In the genomic region with DNA sequence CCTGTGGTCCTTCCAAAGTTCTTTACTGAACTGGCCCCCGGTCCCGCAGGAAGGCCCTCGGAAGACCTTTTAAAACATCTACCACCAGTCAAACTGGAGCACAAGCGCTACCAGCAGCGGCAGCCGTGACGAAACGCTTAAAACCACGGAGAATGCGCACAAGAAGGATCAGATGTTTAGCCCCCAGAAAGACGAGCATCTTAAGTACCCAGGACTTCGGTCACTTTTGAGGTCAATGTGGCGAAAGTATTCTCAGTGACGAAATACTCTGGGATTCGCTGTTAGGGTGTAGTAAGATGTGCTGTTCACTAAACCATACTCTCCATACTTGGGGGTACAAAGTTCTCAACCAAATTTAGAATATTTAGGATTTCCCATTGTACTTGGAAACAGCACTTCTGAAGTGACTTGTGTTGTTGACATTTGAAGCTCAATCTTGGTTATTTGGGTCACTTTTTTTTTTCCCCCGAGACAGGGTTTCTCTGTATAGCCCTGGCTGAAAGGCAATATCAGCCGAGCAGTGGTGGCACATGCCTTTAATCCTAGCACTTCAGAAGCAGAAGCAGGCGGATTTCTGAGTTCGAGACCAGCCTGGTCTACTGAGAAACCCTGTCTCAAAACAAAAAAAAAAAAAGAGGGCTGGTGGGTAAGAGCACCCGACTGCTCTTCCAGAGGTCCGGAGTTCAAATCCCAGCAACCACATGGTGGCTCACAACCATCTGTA, we compare ENCODE assay signal across 8 mouse cellular contexts. TPM values are rescaled to one million over a fixed set of nuclear protein-coding genes. Genes with fewer than 3 reads are reported as not detected.
DNase-seq lines count a peak whose midpoint lies in the region; ATAC-seq and TF ChIP-seq lines count a peak whose summit lies in the region.

No protein-coding gene starts in this region.

- WGBS in spleen, adult 2 months = 9% methylated on average over 21 of the region's 21 CpGs
- WGBS in limb, embryonic 14.5 days = 14% methylated on average over 21 of the region's 21 CpGs
- 16% methylated on average over 21 of the region's 21 CpGs for WGBS in neural tube, embryonic 15.5 days

- TF ChIP-seq POLR2A in spleen, adult 2 months (IDR thresholded peaks at IDR 0.05; ENCODE audit: low read depth, low read length) = no peak
- no peak for TF ChIP-seq POLR2A in limb, embryonic 14.5 days (IDR thresholded peaks at IDR 0.05; ENCODE audit: borderline replicate concordance, extremely low read depth, insufficient read depth, insufficient read length)

- no peaks in the 10 kb centered on the region for H3K27me3 ChIP-seq in spleen, adult 2 months (ENCODE audit: control insufficient read depth, insufficient read depth, low read length)
- no peaks in the 10 kb centered on the region for H3K27me3 ChIP-seq in limb, embryonic 14.5 days (ENCODE audit: control insufficient read depth, insufficient read depth, low read length)
- H3K27me3 ChIP-seq in neural tube, embryonic 15.5 days (replicated peaks) = no peaks in the 10 kb centered on the region

- TF ChIP-seq CTCF in spleen, adult 2 months (IDR thresholded peaks at IDR 0.05; ENCODE audit: extremely low read depth, insufficient read depth, insufficient read length, insufficient replicate concordance) = no peak

- peak overlapping the region; percentile 61 for H3K4me2 ChIP-seq in limb, embryonic 14.5 days (replicated peaks; ENCODE audit: low read depth, low read length, severe bottlenecking)
- peak overlapping the region; percentile 86 for H3K4me2 ChIP-seq in neural tube, embryonic 15.5 days

- peak overlapping the region; percentile 77 for H3K9ac ChIP-seq in limb, embryonic 14.5 days (ENCODE audit: low read depth, low read length, severe bottlenecking)
- peak overlapping the region; percentile 96 for H3K9ac ChIP-seq in neural tube, embryonic 15.5 days (replicated peaks)

- no peaks in the 10 kb centered on the region for H3K9me3 ChIP-seq in limb, embryonic 14.5 days (ENCODE audit: control insufficient read depth, low read length)
- H3K9me3 ChIP-seq in neural tube, embryonic 15.5 days (replicated peaks) = no peaks in the 10 kb centered on the region

- H3K36me3 ChIP-seq in spleen, adult 2 months (ENCODE audit: control insufficient read depth, insufficient read depth, low read length) = no peaks in the 10 kb centered on the region
- H3K36me3 ChIP-seq in limb, embryonic 14.5 days (ENCODE audit: control insufficient read depth, insufficient read depth, low read length) = no peaks in the 10 kb centered on the region
- no peaks in the 10 kb centered on the region for H3K36me3 ChIP-seq in neural tube, embryonic 15.5 days

- no peak for DNase-seq in spleen, adult 2 months (ENCODE audit: low read depth in 1 of 2, low spot score in 2 of 2)
- DNase-seq in spleen, postnatal 14 days (ENCODE audit: low spot score in 2 of 2) = no peak
- no peak for DNase-seq in limb, embryonic 14.5 days (ENCODE audit: low spot score)
- no peak for DNase-seq in right cerebral cortex, postnatal 14 days
- DNase-seq in cerebellum, postnatal 25 days = no peak
- no peak for DNase-seq in layer of hippocampus, postnatal 36 days

- no peaks in the 10 kb centered on the region for H3K4me1 ChIP-seq in spleen, adult 2 months (ENCODE audit: control insufficient read depth, insufficient read depth, insufficient read length)
- H3K4me1 ChIP-seq in limb, embryonic 14.5 days (ENCODE audit: control insufficient read depth, insufficient read depth, low read length) = no peaks in the 10 kb centered on the region; the same call in 1 of the 2 replicates
- peaks cover 10% of the 10 kb centered on the region for H3K4me1 ChIP-seq in neural tube, embryonic 15.5 days

- peak overlapping the region; percentile 80 for H3K4me3 ChIP-seq in spleen, adult 2 months (ENCODE audit: extremely low read depth, insufficient read depth, insufficient read length)
- peak overlapping the region; percentile 77 for H3K4me3 ChIP-seq in limb, embryonic 14.5 days (replicated peaks; ENCODE audit: low read length)
- H3K4me3 ChIP-seq in neural tube, embryonic 15.5 days (replicated peaks) = peak overlapping the region; percentile 97

- peak overlapping the region; percentile 36; the same call in 1 of the 2 replicates for H3K27ac ChIP-seq in spleen, adult 2 months (ENCODE audit: insufficient read depth, low read length)
- H3K27ac ChIP-seq in limb, embryonic 14.5 days (replicated peaks; ENCODE audit: low read depth, low read length) = 0 out of 2 replicates have a peak overlapping the region, but pooled peaks have one; percentile 22
- H3K27ac ChIP-seq in neural tube, embryonic 15.5 days (replicated peaks) = peak overlapping the region; percentile 86

- ATAC-seq in erythroblast, adult 5-6 weeks (replicated peaks; ENCODE audit: low FRiP score, poor library complexity, severe bottlenecking) = peak; percentile 66
- ATAC-seq in limb, embryonic 14.5 days (ENCODE audit: low FRiP score, low read depth) = peak; percentile 19; the same call in 1 of the 2 replicates
- peak; percentile 23 for ATAC-seq in neural tube, embryonic 15.5 days (ENCODE audit: low FRiP score)

RNA-seq across cellular contexts. Expression of a gene that starts 6.3 kb away (rescaled TPM):
- 2.8 and 4.1 TPM in 2 replicates for polyA plus RNA-seq in spleen, adult 2 months (2012; rRNA removed)
- total RNA-seq in erythroblast, adult 5-6 weeks (2015; ENCODE audit: low replicate concordance) = 0.63 TPM in 1 of 2 replicates, not detected in the other
- 2.5 and 5.6 TPM in 2 replicates for total RNA-seq in erythroblast, adult 5-6 weeks (2017; ENCODE audit: low replicate concordance)
- polyA plus RNA-seq in limb, embryonic 14.5 days (2012; rRNA removed) = 5.9 and 6.3 TPM in 2 replicates
- polyA plus RNA-seq in limb, embryonic 14.5 days (2014; fragmentation: Nextera tagmentation; extraction: Ambion mirVana) = 9.0 and 9.2 TPM in 2 replicates
- 10.6 and 14.5 TPM in 2 replicates for polyA plus RNA-seq in neural tube, embryonic 15.5 days (2015; fragmentation: Nextera tagmentation; extraction: Ambion mirVana)
- 10 to 100 TPM; 21.2 to 25.8 TPM for total RNA-seq in layer of hippocampus, postnatal 36 days (2021)

RNA-seq across cellular contexts. Expression of a gene that starts 12.9 kb away (rescaled TPM):
- 6.3 and 10.7 TPM in 2 replicates for polyA plus RNA-seq in spleen, adult 2 months (2012; rRNA removed)
- 1.9 TPM in 1 of 2 replicates, not detected in the other for total RNA-seq in erythroblast, adult 5-6 weeks (2015; ENCODE audit: low replicate concordance)
- 0.70 and 3.7 TPM in 2 replicates for total RNA-seq in erythroblast, adult 5-6 weeks (2017; ENCODE audit: low replicate concordance)
- 7.0 and 8.0 TPM in 2 replicates for polyA plus RNA-seq in limb, embryonic 14.5 days (2012; rRNA removed)
- 0.86 and 1.4 TPM in 2 replicates for polyA plus RNA-seq in limb, embryonic 14.5 days (2014; fragmentation: Nextera tagmentation; extraction: Ambion mirVana)
- 4.0 and 4.1 TPM in 2 replicates for polyA plus RNA-seq in neural tube, embryonic 15.5 days (2015; fragmentation: Nextera tagmentation; extraction: Ambion mirVana)
- 10 to 100 TPM; 17.9 to 20.7 TPM for total RNA-seq in layer of hippocampus, postnatal 36 days (2021)

RNA-seq across cellular contexts. Expression of a gene that starts 18.7 kb away (rescaled TPM):
- 16.6 and 16.9 TPM in 2 replicates for polyA plus RNA-seq in spleen, adult 2 months (2012; rRNA removed)
- total RNA-seq in erythroblast, adult 5-6 weeks (2015; ENCODE audit: low replicate concordance) = 0.77 and 0.84 TPM in 2 replicates
- 1.0 and 4.6 TPM in 2 replicates for total RNA-seq in erythroblast, adult 5-6 weeks (2017; ENCODE audit: low replicate concordance)
- polyA plus RNA-seq in limb, embryonic 14.5 days (2012; rRNA removed) = 44.4 and 46.6 TPM in 2 replicates
- polyA plus RNA-seq in limb, embryonic 14.5 days (2014; fragmentation: Nextera tagmentation; extraction: Ambion mirVana) = 5.4 and 5.5 TPM in 2 replicates
- 3.4 and 4.0 TPM in 2 replicates for polyA plus RNA-seq in neural tube, embryonic 15.5 days (2015; fragmentation: Nextera tagmentation; extraction: Ambion mirVana)
- total RNA-seq in layer of hippocampus, postnatal 36 days (2021) = 100 to 1,000 TPM; 120 to 126 TPM

RNA-seq across cellular contexts. Expression of a gene that starts 18.8 kb away (rescaled TPM):
- 3.1 TPM in 1 of 2 replicates, not detected in the other for polyA plus RNA-seq in spleen, adult 2 months (2012; rRNA removed)
- total RNA-seq in erythroblast, adult 5-6 weeks (2015; ENCODE audit: low replicate concordance) = not detected in 2 replicates
- not detected in 2 replicates for total RNA-seq in erythroblast, adult 5-6 weeks (2017; ENCODE audit: low replicate concordance)
- 0.16 and 1.7 TPM in 2 replicates for polyA plus RNA-seq in limb, embryonic 14.5 days (2012; rRNA removed)
- polyA plus RNA-seq in limb, embryonic 14.5 days (2014; fragmentation: Nextera tagmentation; extraction: Ambion mirVana) = 0.19 TPM in 1 of 2 replicates, not detected in the other
- polyA plus RNA-seq in neural tube, embryonic 15.5 days (2015; fragmentation: Nextera tagmentation; extraction: Ambion mirVana) = not detected in 2 replicates
- 10 to 100 TPM in 1 of 2 experiments, 1 to 10 TPM in 1; 7.5 to 14.5 TPM for total RNA-seq in layer of hippocampus, postnatal 36 days (2021)

RNA-seq across cellular contexts. Expression of a gene that starts 27.8 kb away (rescaled TPM):
- 73.3 and 76.7 TPM in 2 replicates for polyA plus RNA-seq in spleen, adult 2 months (2012; rRNA removed)
- total RNA-seq in erythroblast, adult 5-6 weeks (2015; ENCODE audit: low replicate concordance) = 26.3 and 41.1 TPM in 2 replicates
- 54.6 and 55.9 TPM in 2 replicates for total RNA-seq in erythroblast, adult 5-6 weeks (2017; ENCODE audit: low replicate concordance)
- 476 and 495 TPM in 2 replicates for polyA plus RNA-seq in limb, embryonic 14.5 days (2012; rRNA removed)
- polyA plus RNA-seq in limb, embryonic 14.5 days (2014; fragmentation: Nextera tagmentation; extraction: Ambion mirVana) = 137 and 147 TPM in 2 replicates
- 148 and 158 TPM in 2 replicates for polyA plus RNA-seq in neural tube, embryonic 15.5 days (2015; fragmentation: Nextera tagmentation; extraction: Ambion mirVana)
- 100 to 1,000 TPM; 231 to 275 TPM for total RNA-seq in layer of hippocampus, postnatal 36 days (2021)

Comparison
In these comparisons a context has a peak if more than half of its experiments do, and no peak if none do; other contexts are left out.
1. H3K27ac ChIP-seq: peak in every context shown above with its lines; median percentile 86 in neural tube, embryonic 15.5 days; 36 in spleen, adult 2 months; 22 in limb, embryonic 14.5 days.